8 mouse cellular contexts compared by ENCODE assay signal in the genomic region with DNA sequence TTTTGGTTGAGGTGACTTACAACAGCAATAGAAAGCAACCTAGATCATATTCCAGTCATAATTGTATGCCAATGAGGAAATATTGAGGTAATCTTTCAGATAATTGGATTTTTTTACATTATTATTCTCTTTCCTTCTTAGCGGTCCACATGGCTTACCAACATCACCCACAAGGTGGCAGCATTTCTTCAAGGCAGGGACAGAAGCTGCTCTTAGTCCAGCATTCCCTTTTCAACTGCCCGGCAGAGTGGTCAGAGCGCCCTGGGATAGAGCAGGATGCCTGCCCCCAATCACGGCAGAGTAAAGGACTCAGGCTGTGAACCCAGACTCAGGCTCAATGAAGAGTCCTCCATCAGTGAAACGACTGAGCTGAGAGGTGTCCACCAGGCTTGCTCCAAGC. TPM values are rescaled to one million over a fixed set of nuclear protein-coding genes. Genes with fewer than 3 reads are reported as not detected.
DNase-seq lines count a peak whose midpoint lies in the region; ATAC-seq and TF ChIP-seq lines count a peak whose summit lies in the region.

No protein-coding gene starts in this region.

- peak; percentile 96 for TF ChIP-seq CTCF in Patski (IDR thresholded peaks at IDR 0.05)
- peak; percentile 97 for TF ChIP-seq CTCF in stomach, postnatal 0 days (IDR thresholded peaks at IDR 0.05; ENCODE audit: low read depth)

- no peak overlapping the region for H3K4me3 ChIP-seq in heart, embryonic 11.5 days (ENCODE audit: low read depth, low read length)
- H3K4me3 ChIP-seq in stomach, postnatal 0 days (ENCODE audit: low read depth, low read length), result no peak overlapping the region

- H3K4me2 ChIP-seq in heart, embryonic 11.5 days, result no peak overlapping the region
- no peak overlapping the region for H3K4me2 ChIP-seq in stomach, postnatal 0 days (replicated peaks; ENCODE audit: low read depth)

- H3K9me3 ChIP-seq in heart, embryonic 11.5 days (replicated peaks; ENCODE audit: control insufficient read depth, low read length), result no peaks in the 10 kb centered on the region
- no peaks in the 10 kb centered on the region for H3K9me3 ChIP-seq in stomach, postnatal 0 days (ENCODE audit: control insufficient read depth, low read length)

- peak; percentile 58 for DNase-seq in heart, adult 8-10 months (ENCODE audit: low spot score)
- DNase-seq in Patski (ENCODE audit: low read depth, low spot score), result no peak
- peak; percentile 91 to 94 for DNase-seq in cerebellum, postnatal 10 days
- peak; percentile 53 to 58 for DNase-seq in frontal cortex, postnatal 36 days (ENCODE audit: low spot score in 2 of 2)
- DNase-seq in layer of hippocampus, postnatal 10 days (ENCODE audit: low spot score in 2 of 2), result peak; percentile 82 to 83
- DNase-seq in stomach, postnatal 0 days (ENCODE audit: low spot score), result peak; percentile 76

- no peak overlapping the region for H3K9ac ChIP-seq in heart, embryonic 11.5 days (ENCODE audit: low read depth, low read length)
- no peak overlapping the region for H3K9ac ChIP-seq in stomach, postnatal 0 days (ENCODE audit: low read length)

- H3K4me1 ChIP-seq in heart, embryonic 11.5 days (ENCODE audit: control insufficient read depth, insufficient read depth, low read length), result peaks cover 11% of the 10 kb centered on the region
- no peaks in the 10 kb centered on the region for H3K4me1 ChIP-seq in stomach, postnatal 0 days (replicated peaks; ENCODE audit: control insufficient read depth, insufficient read depth)

- no peak for ATAC-seq in heart, embryonic 11.5 days (replicated peaks; ENCODE audit: insufficient number of reproducible peaks, low FRiP score, low TSS enrichment)
- ATAC-seq in Patski, result peak; percentile 44
- ATAC-seq in megakaryocyte progenitor cell, adult 5-6 weeks (replicated peaks; ENCODE audit: poor library complexity), result peak; percentile 50; the same call in 1 of the 2 replicates
- ATAC-seq in stomach, postnatal 0 days (ENCODE audit: low FRiP score, low TSS enrichment), result 0 out of 2 replicates have a peak, but pooled peaks have one; percentile 19

- POLR2A ChIA-PET in Patski (lab: Charles Lee), result interaction anchor here (0.7 kb wide), 1 partner anchor 117 kb away, joined by 3 read pairs; no protein-coding TSS in a partner anchor

- 4% methylated on average over 5 of the region's 5 CpGs for WGBS in heart, embryonic 11.5 days (ENCODE audit: insufficient replicate concordance)
- 2% methylated on average over 5 of the region's 5 CpGs for WGBS in stomach, postnatal 0 days

- H3K27ac ChIP-seq in heart, embryonic 11.5 days (ENCODE audit: low read depth, low read length), result no peak overlapping the region
- no peak overlapping the region for H3K27ac ChIP-seq in stomach, postnatal 0 days (replicated peaks)

- CTCF ChIA-PET in Patski (lab: Charles Lee), result interaction anchor here (0.9 to 5.1 kb wide), 10 partner anchors 9 to 185 kb away, joined by 3 to 32 read pairs (median 6); no protein-coding TSS in a partner anchor

- no peak for TF ChIP-seq EP300 in stomach, postnatal 0 days (optimal IDR thresholded peaks at IDR 0.05)

- H3K27me3 ChIP-seq in heart, embryonic 11.5 days (ENCODE audit: control insufficient read depth, insufficient read depth, low read length), result peaks cover 62% of the 10 kb centered on the region
- peaks cover 20% of the 10 kb centered on the region for H3K27me3 ChIP-seq in Patski
- H3K27me3 ChIP-seq in stomach, postnatal 0 days (ENCODE audit: control insufficient read depth, insufficient read depth, low read length), result no peaks in the 10 kb centered on the region; the same call in 1 of the 2 replicates

- in situ Hi-C loops in Patski (cut with MboI; ENCODE audit: low pct_unique_long_range_greater_than_20kb), result loop anchor here (5.0 to 10.0 kb wide), 2 partner anchors 34 to 341 kb away; no protein-coding TSS in a partner anchor

- H3K36me3 ChIP-seq in heart, embryonic 11.5 days (ENCODE audit: control insufficient read depth, insufficient read depth, low read length), result no peaks in the 10 kb centered on the region
- no peaks in the 10 kb centered on the region for H3K36me3 ChIP-seq in stomach, postnatal 0 days (ENCODE audit: control insufficient read depth, insufficient read depth, low read length)

RNA-seq across cellular contexts. Expression of gene Cpz, which starts 1.8 kb away (rescaled TPM):
- total RNA-seq in heart, adult 8-10 months (2022), result under 1 TPM in 3 of 4 experiments, not detected in 1; 0.25 to 0.59 (median 0.41) TPM
- 4.5 and 5.9 TPM in 2 replicates for polyA plus RNA-seq in heart, embryonic 11.5 days (2014; fragmentation: Nextera tagmentation; extraction: Ambion mirVana)
- 0.12 TPM for polyA plus RNA-seq in Patski (2021)
- total RNA-seq in layer of hippocampus, postnatal 10 days (2021), result 1 to 10 TPM; 1.3 to 1.6 TPM
- not detected in 2 replicates for total RNA-seq in megakaryocyte progenitor cell, adult 5-6 weeks (2015)
- total RNA-seq in megakaryocyte progenitor cell, adult 5-6 weeks (2017), result not detected in 2 replicates
- 10.5 and 11.0 TPM in 2 replicates for polyA plus RNA-seq in stomach, postnatal 0 days (2015; fragmentation: Nextera tagmentation; extraction: Ambion mirVana)

RNA-seq across cellular contexts. Expression of gene Trmt44, which starts 51.1 kb away (rescaled TPM):
- 1 to 10 TPM; 1.7 to 2.1 (median 2.0) TPM for total RNA-seq in heart, adult 8-10 months (2022)
- 4.6 and 4.9 TPM in 2 replicates for polyA plus RNA-seq in heart, embryonic 11.5 days (2014; fragmentation: Nextera tagmentation; extraction: Ambion mirVana)
- 6.1 TPM for polyA plus RNA-seq in Patski (2021)
- 1 to 10 TPM; 8.3 to 9.5 TPM for total RNA-seq in layer of hippocampus, postnatal 10 days (2021)
- total RNA-seq in megakaryocyte progenitor cell, adult 5-6 weeks (2015), result 6.2 and 8.4 TPM in 2 replicates
- 6.3 and 7.5 TPM in 2 replicates for total RNA-seq in megakaryocyte progenitor cell, adult 5-6 weeks (2017)
- polyA plus RNA-seq in stomach, postnatal 0 days (2015; fragmentation: Nextera tagmentation; extraction: Ambion mirVana), result 2.9 and 3.2 TPM in 2 replicates

RNA-seq across cellular contexts. Expression of gene Acox3, which starts 59.1 kb away (rescaled TPM):
- 10 to 100 TPM; 21.9 to 32.0 (median 26.4) TPM for total RNA-seq in heart, adult 8-10 months (2022)
- polyA plus RNA-seq in heart, embryonic 11.5 days (2014; fragmentation: Nextera tagmentation; extraction: Ambion mirVana), result 10.5 and 11.4 TPM in 2 replicates
- 44.7 TPM for polyA plus RNA-seq in Patski (2021)
- total RNA-seq in layer of hippocampus, postnatal 10 days (2021), result 10 to 100 TPM; 26.8 to 31.6 TPM
- 19.0 and 24.9 TPM in 2 replicates for total RNA-seq in megakaryocyte progenitor cell, adult 5-6 weeks (2015)
- 26.7 and 29.6 TPM in 2 replicates for total RNA-seq in megakaryocyte progenitor cell, adult 5-6 weeks (2017)
- polyA plus RNA-seq in stomach, postnatal 0 days (2015; fragmentation: Nextera tagmentation; extraction: Ambion mirVana), result 9.0 and 9.6 TPM in 2 replicates
